Mouse (Mus musculus) ES-Bruce4 (cell line): ENCODE data around the gene Tmem116. TPM values are rescaled to one million over a fixed set of nuclear protein-coding genes. Genes with fewer than 3 reads are reported as not detected.

ENCODE experiments used
- H3K27ac ChIP-seq: 2 replicates; pipeline ENCODE4 v1.5.1; 2012; ENCODE audit warnings: low read length, inconsistent platforms; ENCODE audit not compliant: insufficient read depth
- H3K27me3 ChIP-seq: 2 replicates; pipeline ENCODE4 v1.6.1; 2012; ENCODE audit warnings: mild to moderate bottlenecking, low read length, inconsistent platforms; ENCODE audit not compliant: control insufficient read depth, poor library complexity, insufficient read depth, severe bottlenecking
- H3K36me3 ChIP-seq: 2 replicates; pipeline ENCODE4 v1.6.1; 2012; ENCODE audit warnings: inconsistent platforms, mild to moderate bottlenecking, low read length, moderate library complexity; ENCODE audit not compliant: control insufficient read depth, poor library complexity, insufficient read depth, severe bottlenecking
- H3K4me1 ChIP-seq: one replicate; pipeline ENCODE4 v1.8.1; 2011; ENCODE audit warnings: low read length; ENCODE audit not compliant: control insufficient read depth, insufficient read depth
- H3K4me3 ChIP-seq: 2 replicates; pipeline ENCODE4 v1.5.1; 2011; ENCODE audit warnings: low read depth, mild to moderate bottlenecking, low read length
- H3K9ac ChIP-seq: 2 replicates; pipeline ENCODE4 v1.6.1; 2012; ENCODE audit warnings: low read depth, mild to moderate bottlenecking, inconsistent platforms; ENCODE audit not compliant: poor library complexity, severe bottlenecking
- H3K9me3 ChIP-seq: replicated peaks from 2 replicates; pipeline ENCODE4 v1.6.1; 2012; ENCODE audit warnings: mild to moderate bottlenecking, low read length, inconsistent platforms; ENCODE audit not compliant: control insufficient read depth, poor library complexity, insufficient read depth, severe bottlenecking
- CTCF ChIP-seq: IDR thresholded peaks from one replicate; pipeline ENCODE4 v1.8.1; 2011; ENCODE audit warnings: low read depth, low read length
- EP300 ChIP-seq: IDR thresholded peaks from 2 replicates; pipeline ENCODE4 v1.6.1; 2011; ENCODE audit warnings: low read depth, low read length; ENCODE audit not compliant: insufficient read depth
- POLR2A ChIP-seq: IDR thresholded peaks from one replicate; pipeline ENCODE4 v1.8.1; 2011; ENCODE audit warnings: low read length; ENCODE audit not compliant: insufficient read depth
- polyA plus RNA-seq: library from polyadenylated mRNA; stranded (reverse); fragments of >200 nt; gene quantifications from 2 replicates; pipeline ENCODE4 v1.2.4, GENCODE M21; 2011; ENCODE audit warnings: low read depth; ENCODE audit not compliant: missing spikeins, insufficient read depth, insufficient read length

Tmem116 gene
- polyA plus RNA-seq, 1 experiment = 7.8 TPM

GRCm38 (mm10) chr5:121525774-121526450, 74.2 kb downstream of the Tmem116 start:
- H3K9me3 ChIP-seq = no peaks in the 10 kb centered on the region
- H3K4me1 ChIP-seq = no peaks in the 10 kb centered on the region
- no peak overlapping the region for H3K4me3 ChIP-seq
- H3K36me3 ChIP-seq = peaks cover 46% of the 10 kb centered on the region
- H3K27me3 ChIP-seq = no peaks in the 10 kb centered on the region
- no peak overlapping the region for H3K27ac ChIP-seq
- no peak for TF ChIP-seq POLR2A
- no peak for TF ChIP-seq CTCF
- TF ChIP-seq EP300 = no peak
- no peak overlapping the region for H3K9ac ChIP-seq

DNA sequence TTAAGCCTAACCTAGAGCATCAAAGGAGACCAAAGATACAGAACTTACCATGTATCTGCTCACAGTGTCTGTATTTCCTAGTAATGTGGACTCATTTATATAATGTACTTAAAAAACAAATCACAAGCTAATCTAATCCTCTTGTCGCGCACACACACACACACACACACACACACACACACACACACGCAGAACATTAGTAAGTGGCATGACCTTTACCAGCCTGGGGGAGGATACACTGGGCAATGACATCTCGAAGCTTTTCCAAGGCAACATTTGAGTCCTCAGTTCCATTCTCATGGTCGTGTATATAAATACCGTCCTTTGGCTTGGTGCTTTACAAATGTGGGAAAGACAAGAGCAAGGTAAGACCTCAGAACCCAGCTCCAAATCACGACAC, 74.8 kb downstream of the Tmem116 start:
- Histone ChIP-seq H3K4me3 (no peak overlapping the region), H3K27me3 (no peaks in the 10 kb centered on the region), H3K9me3 (no peaks in the 10 kb centered on the region), H3K36me3 (peaks cover 52% of the 10 kb centered on the region), H3K27ac (no peak overlapping the region), H3K9ac (no peak overlapping the region), H3K4me1 (no peaks in the 10 kb centered on the region)
- TF ChIP-seq CTCF = no peak
- no peak for TF ChIP-seq POLR2A

- H3K9ac ChIP-seq = no peak overlapping the region
- H3K4me1 ChIP-seq = no peaks in the 10 kb centered on the region
- no peak overlapping the region for H3K4me3 ChIP-seq
- no peaks in the 10 kb centered on the region for H3K9me3 ChIP-seq
- H3K36me3 ChIP-seq = peaks cover 53% of the 10 kb centered on the region
- H3K27me3 ChIP-seq = no peaks in the 10 kb centered on the region
- H3K27ac ChIP-seq = no peak overlapping the region
- TF ChIP-seq POLR2A (no peak), CTCF (no peak), EP300 (no peak)
Observed at GRCm38 (mm10) chr5:121526961-121527360, 75.3 kb downstream of the Tmem116 start.

DNA sequence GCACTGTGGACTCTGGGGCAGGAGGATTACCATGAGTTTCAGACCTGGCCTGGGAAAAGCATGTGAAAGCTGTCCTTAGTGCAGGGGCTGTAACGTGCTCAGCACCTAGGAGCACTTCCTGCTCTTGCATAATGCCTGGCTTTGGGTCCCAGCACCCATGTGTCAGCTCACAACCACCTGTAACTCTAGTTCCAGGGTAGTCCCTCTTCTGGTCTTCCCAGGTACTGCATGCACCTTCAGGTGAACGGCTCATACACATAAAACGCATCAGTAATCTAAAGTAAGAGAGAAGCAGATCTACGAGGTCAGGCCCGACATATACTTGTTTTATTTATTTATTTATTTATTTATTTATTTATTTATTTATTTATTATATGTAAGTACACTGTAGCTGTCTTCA, 82.8 kb downstream of the Tmem116 start:
- H3K4me3 ChIP-seq = no peak overlapping the region
- H3K9me3 ChIP-seq = no peaks in the 10 kb centered on the region
- TF ChIP-seq EP300 (no peak), CTCF (peak; percentile 42), POLR2A (no peak)
- H3K4me1 ChIP-seq = peaks cover 4% of the 10 kb centered on the region
- H3K27ac ChIP-seq = no peak overlapping the region
- no peaks in the 10 kb centered on the region for H3K27me3 ChIP-seq
- H3K9ac ChIP-seq = no peak overlapping the region
- H3K36me3 ChIP-seq = peaks cover 33% of the 10 kb centered on the region

- no peak overlapping the region for H3K9ac ChIP-seq
- peaks cover 28% of the 10 kb centered on the region for H3K36me3 ChIP-seq
- no peaks in the 10 kb centered on the region for H3K27me3 ChIP-seq
- no peak overlapping the region for H3K4me3 ChIP-seq
- no peak overlapping the region for H3K27ac ChIP-seq
- TF ChIP-seq CTCF = no peak
- no peak for TF ChIP-seq POLR2A
- TF ChIP-seq EP300 = no peak
- H3K4me1 ChIP-seq = peaks cover 4% of the 10 kb centered on the region
- H3K9me3 ChIP-seq = no peaks in the 10 kb centered on the region
Observed at GRCm38 (mm10) chr5:121535116-121535515, 83.4 kb downstream of the Tmem116 start.

DNA sequence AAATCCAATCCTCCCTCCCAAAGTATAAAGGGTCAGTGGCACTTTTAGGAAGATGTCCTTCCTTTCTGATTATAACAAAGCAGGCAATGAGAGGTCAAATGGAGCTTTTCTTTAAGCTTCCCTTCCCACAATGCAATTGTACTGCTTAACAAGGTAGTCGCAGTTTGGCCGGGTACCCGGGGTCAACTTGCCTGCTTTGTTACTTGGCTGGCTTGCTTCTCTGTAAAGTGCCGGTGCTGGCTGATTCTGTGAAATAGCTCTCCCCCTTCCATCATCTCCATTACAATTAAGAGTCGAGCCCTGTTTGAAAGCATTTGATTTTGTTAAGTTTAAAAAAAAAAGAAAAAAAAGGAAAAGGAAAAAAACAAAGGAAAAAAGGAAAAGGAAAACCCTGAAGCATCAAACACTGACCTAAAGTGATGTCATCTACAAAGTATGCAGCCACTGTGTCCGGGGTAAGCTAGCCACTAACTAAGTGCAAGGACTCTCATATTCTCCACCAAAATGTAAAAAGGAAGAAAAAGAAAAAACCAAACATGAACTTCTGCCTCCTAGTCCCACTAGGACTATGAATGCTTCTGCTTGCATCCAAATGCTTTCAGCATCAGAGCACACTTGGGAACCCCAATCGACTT, 85.3 kb downstream of the Tmem116 start:
- Histone ChIP-seq H3K36me3 (peaks cover 16% of the 10 kb centered on the region), H3K9ac (peak overlapping the region; percentile 1; the same call in 1 of the 2 replicates), H3K9me3 (no peaks in the 10 kb centered on the region), H3K27ac (peak overlapping the region; percentile 86), H3K4me3 (no peak overlapping the region), H3K27me3 (no peaks in the 10 kb centered on the region), H3K4me1 (peaks cover 4% of the 10 kb centered on the region)
- no peak for TF ChIP-seq CTCF
- no peak for TF ChIP-seq POLR2A
- TF ChIP-seq EP300 = 0 out of 2 replicates have a peak, but pooled peaks have one; percentile 40
